Mouse (Mus musculus) intestine, embryonic 15.5 days (tissue): ENCODE results near the gene Foxj3. TPM values are rescaled to one million over a fixed set of nuclear protein-coding genes. Genes with fewer than 3 reads are reported as not detected.

Experiments
- ATAC-seq: fragments of 200-750 bp; cut with Nextera tagmentation; 2 replicates; pipeline ENCODE4 v1.8.0; 2017; ENCODE audit warnings: moderate TSS enrichment, moderate library complexity
- H3K27ac ChIP-seq: fragments of 300-500 bp; sonication (generic); 2 replicates; pipeline ENCODE4 v1.5.1; 2015; ENCODE audit warnings: mild to moderate bottlenecking, inconsistent platforms
- H3K27me3 ChIP-seq: fragments of 300-500 bp; sonication (generic); replicated peaks from 2 replicates; pipeline ENCODE4 v1.6.1; 2015; ENCODE audit warnings: inconsistent platforms
- H3K36me3 ChIP-seq: fragments of 300-500 bp; sonication (generic); 2 replicates; pipeline ENCODE4 v1.6.1; 2015; ENCODE audit warnings: inconsistent platforms
- H3K4me1 ChIP-seq: fragments of 300-500 bp; sonication (generic); replicated peaks from 2 replicates; pipeline ENCODE4 v1.6.1; 2015; ENCODE audit warnings: inconsistent platforms
- H3K4me2 ChIP-seq: fragments of 300-500 bp; sonication (generic); replicated peaks from 2 replicates; pipeline ENCODE4 v1.6.1; 2015; ENCODE audit warnings: mild to moderate bottlenecking, inconsistent platforms
- H3K4me3 ChIP-seq: fragments of 300-500 bp; sonication (generic); replicated peaks from 2 replicates; pipeline ENCODE4 v1.5.1; 2015; ENCODE audit warnings: inconsistent platforms
- H3K9ac ChIP-seq: fragments of 300-500 bp; sonication (generic); 2 replicates; pipeline ENCODE4 v1.6.1; 2015; ENCODE audit warnings: inconsistent platforms
- H3K9me3 ChIP-seq: fragments of 300-500 bp; sonication (generic); 2 replicates; pipeline ENCODE4 v1.6.1; 2016; ENCODE audit warnings: inconsistent platforms
- WGBS: fragments of 180-500 bp; shearing (Covaris S2); methylation state at CpG from one replicate; pipeline ENCODE4 v1.1.7; 2015; 5-methylcytosine and 5-hydroxymethylcytosine counted together
- polyA plus RNA-seq: library from polyadenylated mRNA; unstranded; fragments of >200 nt; fragmentation: Nextera tagmentation; extraction: Ambion mirVana; gene quantifications from 2 replicates; pipeline ENCODE4 v1.2.1, GENCODE M21; 2015

Foxj3 gene
- polyA plus RNA-seq, 1 experiment from 2014 or later: 18.2 TPM

DNA sequence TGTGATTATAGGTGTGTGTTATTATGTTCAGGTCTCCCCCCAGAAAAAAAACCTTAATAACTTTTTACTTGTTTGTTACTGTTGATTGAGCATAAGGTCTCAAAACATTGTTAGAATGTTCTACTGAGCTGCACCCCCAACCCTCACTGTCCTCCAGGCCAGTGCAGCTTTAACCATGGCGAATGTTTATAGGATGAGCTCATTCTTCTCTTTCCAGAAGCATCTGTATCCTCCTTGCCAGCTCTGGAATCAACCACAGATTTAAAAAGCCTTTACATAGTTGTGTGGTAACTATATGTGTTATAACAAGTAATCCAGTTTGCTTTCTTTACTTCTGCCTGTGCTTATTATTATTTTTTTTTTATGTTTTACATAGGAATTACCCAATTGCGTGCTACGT is 38.7 kb downstream of the Foxj3 start:
- WGBS: 79% methylated on average over 3 of the region's 3 CpGs
- no peak overlapping the region for H3K9ac ChIP-seq
- H3K4me3 ChIP-seq: no peak overlapping the region
- H3K4me2 ChIP-seq: no peak overlapping the region
- 0 out of 2 replicates have a peak, but pooled peaks cover 4% of the 10 kb centered on the region for H3K4me1 ChIP-seq
- ATAC-seq: no peak
- H3K27ac ChIP-seq: no peak overlapping the region
- H3K9me3 ChIP-seq: no peaks in the 10 kb centered on the region
- peaks cover 6% of the 10 kb centered on the region for H3K36me3 ChIP-seq
- no peaks in the 10 kb centered on the region for H3K27me3 ChIP-seq

DNA sequence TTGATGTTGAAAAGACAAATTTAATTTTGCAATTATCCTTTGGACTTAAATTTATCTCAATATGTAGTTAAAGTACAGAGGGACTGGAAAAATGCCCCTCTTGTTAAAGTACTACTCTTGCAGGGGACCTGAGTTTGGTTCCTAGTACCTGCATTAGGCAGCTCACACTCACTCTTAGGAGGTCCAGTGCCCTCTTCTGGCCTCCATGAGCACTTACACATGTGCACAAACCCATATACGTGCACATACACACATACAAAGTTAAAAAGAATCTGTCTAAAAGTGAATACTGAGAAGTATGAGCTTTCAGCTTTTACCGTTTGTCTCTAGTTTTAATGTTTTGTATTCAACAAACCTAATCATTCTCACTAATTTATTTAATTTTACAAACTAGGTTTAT is 51.2 kb downstream of the Foxj3 start:
- Histone ChIP-seq H3K9me3 (no peaks in the 10 kb centered on the region), H3K4me2 (no peak overlapping the region), H3K4me3 (no peak overlapping the region), H3K9ac (no peak overlapping the region), H3K4me1 (no peaks in the 10 kb centered on the region), H3K27ac (no peak overlapping the region), H3K27me3 (no peaks in the 10 kb centered on the region), H3K36me3 (peaks cover 2% of the 10 kb centered on the region; the same call in 1 of the 2 replicates)
- 93% methylated on average over 2 of the region's 2 CpGs for WGBS
- no peak for ATAC-seq

DNA sequence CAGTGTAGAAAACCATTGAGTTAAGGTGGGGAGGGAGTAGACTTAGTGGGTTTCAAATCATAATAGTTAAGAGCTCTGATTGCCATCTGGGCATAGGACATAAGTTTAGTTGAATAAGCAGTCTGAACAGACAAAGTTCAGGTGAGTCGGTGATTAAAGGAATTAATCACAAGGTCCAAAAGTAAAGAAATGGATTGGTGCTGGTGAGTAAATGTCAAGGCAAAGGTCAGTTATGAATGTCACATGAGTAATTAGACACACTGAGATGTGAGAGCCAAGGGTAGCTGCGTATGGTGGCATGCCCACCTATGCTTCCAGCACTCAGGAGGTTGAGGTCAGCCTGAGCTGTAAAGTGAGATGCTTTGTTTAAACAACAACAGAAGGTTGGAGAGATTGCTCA is 52.6 kb downstream of the Foxj3 start:
- ATAC-seq: peak; percentile 86
- no peak overlapping the region for H3K4me2 ChIP-seq
- no peak overlapping the region for H3K9ac ChIP-seq
- H3K9me3 ChIP-seq: no peaks in the 10 kb centered on the region
- no peak overlapping the region for H3K27ac ChIP-seq
- H3K27me3 ChIP-seq: no peaks in the 10 kb centered on the region
- H3K4me1 ChIP-seq: no peaks in the 10 kb centered on the region
- no peak overlapping the region for H3K4me3 ChIP-seq
- WGBS: 65% methylated on average over 2 of the region's 2 CpGs
- peaks cover 2% of the 10 kb centered on the region; the same call in 1 of the 2 replicates for H3K36me3 ChIP-seq

DNA sequence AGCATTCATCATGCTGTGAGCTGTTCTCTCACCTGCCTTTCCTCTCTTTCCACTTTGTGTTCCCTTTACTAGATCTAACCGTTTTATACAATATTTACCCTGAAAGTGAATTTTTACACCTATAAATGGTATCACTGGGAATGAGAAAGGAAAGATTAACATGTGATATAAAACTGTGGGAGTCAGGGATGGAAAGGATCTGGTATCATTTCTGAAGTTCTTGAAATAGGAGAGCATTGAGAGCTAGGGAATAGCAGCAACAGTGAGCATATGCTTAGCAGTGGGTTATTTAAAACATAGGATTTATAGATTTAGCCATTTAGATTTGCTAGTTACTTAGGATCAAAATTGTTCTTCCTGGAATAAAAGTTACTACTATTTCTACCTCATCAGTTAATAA is 53.2 kb downstream of the Foxj3 start:
- Histone ChIP-seq H3K27ac (no peak overlapping the region), H3K4me2 (no peak overlapping the region), H3K27me3 (no peaks in the 10 kb centered on the region), H3K4me1 (no peaks in the 10 kb centered on the region), H3K9ac (no peak overlapping the region), H3K36me3 (peaks cover 2% of the 10 kb centered on the region; the same call in 1 of the 2 replicates), H3K9me3 (no peaks in the 10 kb centered on the region), H3K4me3 (no peak overlapping the region)
- ATAC-seq: no peak
- WGBS: 75% methylated on average over 1 of the region's 1 CpGs

DNA sequence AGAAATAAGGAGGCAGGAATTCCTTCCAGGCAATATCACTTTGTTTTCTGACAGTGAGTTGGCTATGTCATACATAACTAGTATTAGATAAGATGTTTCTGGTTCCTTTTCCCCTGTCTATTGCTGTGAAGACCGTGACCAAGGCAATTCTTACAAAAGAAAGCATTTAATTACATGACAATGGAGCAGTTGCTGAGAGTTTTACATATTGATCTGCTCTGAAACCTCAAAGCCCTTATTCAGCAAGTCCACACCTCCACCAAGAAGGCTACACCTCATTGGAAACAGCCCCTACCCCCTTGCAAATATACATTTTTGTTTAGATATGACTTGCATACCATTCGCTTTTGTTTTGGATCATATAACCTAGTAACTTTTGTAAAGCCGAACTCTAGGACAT is 55.7 kb downstream of the Foxj3 start:
- Histone ChIP-seq H3K36me3 (0 out of 2 replicates have a peak, but pooled peaks cover 2% of the 10 kb centered on the region), H3K27ac (no peak overlapping the region), H3K27me3 (no peaks in the 10 kb centered on the region), H3K9me3 (no peaks in the 10 kb centered on the region), H3K9ac (no peak overlapping the region), H3K4me2 (no peak overlapping the region), H3K4me1 (no peaks in the 10 kb centered on the region), H3K4me3 (no peak overlapping the region)
- no peak for ATAC-seq
- 76% methylated on average over 3 of the region's 3 CpGs for WGBS

DNA sequence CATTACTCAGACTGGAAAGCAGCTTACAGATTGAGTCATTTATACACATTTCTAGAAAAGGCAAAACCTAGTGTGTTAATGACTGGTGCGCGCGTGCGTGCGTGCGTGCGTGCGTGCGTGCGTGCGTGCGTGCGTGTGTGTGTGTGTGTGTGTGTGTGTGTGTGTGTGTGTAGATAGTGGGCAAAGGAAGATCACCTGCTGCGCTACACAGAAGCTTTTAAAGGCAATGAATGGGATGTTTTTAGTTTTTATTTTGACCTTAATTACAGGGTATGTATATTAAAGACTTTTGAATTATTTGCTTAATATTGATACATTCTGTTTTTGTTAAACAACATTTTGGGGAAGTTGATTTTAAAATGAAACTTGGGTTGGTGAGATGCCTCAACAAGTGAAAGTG is 57.5 kb downstream of the Foxj3 start:
- Histone ChIP-seq H3K4me2 (no peak overlapping the region), H3K36me3 (no peaks in the 10 kb centered on the region), H3K4me1 (no peaks in the 10 kb centered on the region), H3K9me3 (no peaks in the 10 kb centered on the region), H3K27me3 (no peaks in the 10 kb centered on the region), H3K27ac (no peak overlapping the region), H3K9ac (no peak overlapping the region), H3K4me3 (no peak overlapping the region)
- ATAC-seq: no peak
- 86% methylated on average over 14 of the region's 14 CpGs for WGBS

DNA sequence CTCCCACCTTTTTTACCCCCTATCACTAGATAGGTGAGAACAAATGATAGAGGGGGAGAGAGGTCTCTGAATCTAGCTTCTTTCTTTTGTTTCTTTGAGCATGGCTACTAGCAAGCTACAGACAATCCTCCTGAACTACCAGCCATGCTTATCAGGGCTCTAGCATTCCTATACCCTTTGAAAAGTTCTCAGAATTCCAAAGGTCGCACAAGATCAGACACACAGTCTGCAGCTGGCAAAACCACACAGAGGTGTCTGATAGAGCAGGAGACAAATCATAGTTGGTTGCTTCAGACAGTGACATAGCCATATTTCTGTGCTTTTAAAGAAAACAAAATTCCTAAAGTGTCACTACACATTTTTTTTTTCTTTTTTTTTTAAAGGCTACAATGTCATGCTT is 62.8 kb downstream of the Foxj3 start:
- H3K36me3 ChIP-seq: no peaks in the 10 kb centered on the region
- H3K9ac ChIP-seq: no peak overlapping the region
- whole genome bisulfite sequencing: 31% methylated on average over 1 of the region's 1 CpGs
- no peaks in the 10 kb centered on the region for H3K9me3 ChIP-seq
- H3K27ac ChIP-seq: no peak overlapping the region
- no peaks in the 10 kb centered on the region for H3K27me3 ChIP-seq
- H3K4me3 ChIP-seq: no peak overlapping the region
- H3K4me2 ChIP-seq: no peak overlapping the region
- ATAC-seq: peak; percentile 86
- H3K4me1 ChIP-seq: no peaks in the 10 kb centered on the region

DNA sequence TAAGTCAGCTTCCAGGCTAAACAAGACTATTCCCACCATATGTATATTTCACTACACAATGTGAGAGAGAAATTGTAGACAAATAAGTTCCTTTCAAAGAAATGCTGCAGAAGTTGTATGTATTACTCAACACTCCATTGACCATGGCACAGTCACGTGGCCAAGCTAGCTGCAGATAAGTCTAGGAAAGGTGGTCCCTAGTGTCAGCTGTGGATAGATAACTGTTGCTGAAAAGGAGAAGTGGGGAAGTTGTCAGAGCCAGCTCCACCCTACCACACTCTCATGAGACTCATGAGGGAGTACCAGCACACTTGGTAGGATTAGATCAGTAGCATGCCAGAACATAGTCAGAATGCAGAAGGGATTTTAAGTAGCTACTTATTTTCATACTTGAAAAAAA is 72.7 kb downstream of the Foxj3 start:
- ATAC-seq: no peak
- Histone ChIP-seq H3K9ac (no peak overlapping the region), H3K27ac (no peak overlapping the region), H3K9me3 (no peaks in the 10 kb centered on the region), H3K36me3 (peaks cover 2% of the 10 kb centered on the region; the same call in 1 of the 2 replicates), H3K4me2 (no peak overlapping the region), H3K4me3 (no peak overlapping the region), H3K27me3 (no peaks in the 10 kb centered on the region), H3K4me1 (peaks cover 3% of the 10 kb centered on the region; the same call in 1 of the 2 replicates)
- 86% methylated on average over 1 of the region's 1 CpGs for WGBS

DNA sequence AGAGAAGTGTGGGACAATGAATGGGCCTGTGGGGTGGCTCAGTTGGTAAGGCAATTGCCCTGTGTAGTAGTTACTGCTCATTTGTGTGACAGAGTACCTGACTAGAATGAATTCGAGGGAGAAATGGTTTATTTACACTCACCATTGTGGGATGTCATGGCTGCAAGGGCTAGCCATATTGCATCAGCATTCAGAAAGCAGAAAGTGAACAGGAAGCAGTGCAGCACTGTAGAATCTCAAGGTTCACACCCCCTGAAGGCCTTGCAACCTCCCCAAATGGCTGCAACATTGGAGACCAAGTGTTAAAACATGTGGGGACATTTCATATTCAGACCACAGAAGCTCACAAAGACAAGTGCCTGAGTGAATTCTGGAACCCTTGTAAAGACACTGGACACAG is 77.3 kb downstream of the Foxj3 start:
- Histone ChIP-seq H3K27me3 (no peaks in the 10 kb centered on the region), H3K9ac (no peak overlapping the region), H3K4me2 (no peak overlapping the region), H3K4me3 (no peak overlapping the region), H3K4me1 (peaks cover 3% of the 10 kb centered on the region; the same call in 1 of the 2 replicates), H3K27ac (no peak overlapping the region), H3K9me3 (no peaks in the 10 kb centered on the region), H3K36me3 (no peaks in the 10 kb centered on the region)
- WGBS: 31% methylated on average over 1 of the region's 1 CpGs
- ATAC-seq: no peak

DNA sequence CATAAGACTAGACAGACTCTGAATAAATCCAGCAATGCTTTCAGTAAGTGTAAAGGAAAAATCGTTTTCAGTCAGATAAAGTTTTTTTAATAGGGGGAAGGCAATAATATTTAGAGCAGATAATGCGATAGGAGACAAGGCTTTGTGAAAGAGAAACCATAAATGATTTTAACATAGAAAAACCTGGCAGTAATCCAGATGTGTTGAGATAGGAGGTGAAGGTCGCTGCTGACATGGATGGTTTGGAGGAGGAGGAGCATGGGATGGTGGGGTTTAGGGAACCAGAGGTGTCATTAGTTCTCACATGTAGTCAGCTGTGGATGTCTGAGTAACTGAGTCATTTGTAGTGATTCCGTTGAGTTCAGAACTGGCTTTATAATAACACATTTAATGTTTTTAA is 77.9 kb downstream of the Foxj3 start:
- H3K36me3 ChIP-seq: peaks cover 3% of the 10 kb centered on the region; the same call in 1 of the 2 replicates
- H3K4me1 ChIP-seq: peaks cover 3% of the 10 kb centered on the region; the same call in 1 of the 2 replicates
- H3K4me3 ChIP-seq: no peak overlapping the region
- no peaks in the 10 kb centered on the region for H3K9me3 ChIP-seq
- WGBS: 49% methylated on average over 4 of the region's 4 CpGs
- no peak overlapping the region for H3K27ac ChIP-seq
- H3K4me2 ChIP-seq: no peak overlapping the region
- H3K27me3 ChIP-seq: no peaks in the 10 kb centered on the region
- ATAC-seq: no peak
- H3K9ac ChIP-seq: no peak overlapping the region

DNA sequence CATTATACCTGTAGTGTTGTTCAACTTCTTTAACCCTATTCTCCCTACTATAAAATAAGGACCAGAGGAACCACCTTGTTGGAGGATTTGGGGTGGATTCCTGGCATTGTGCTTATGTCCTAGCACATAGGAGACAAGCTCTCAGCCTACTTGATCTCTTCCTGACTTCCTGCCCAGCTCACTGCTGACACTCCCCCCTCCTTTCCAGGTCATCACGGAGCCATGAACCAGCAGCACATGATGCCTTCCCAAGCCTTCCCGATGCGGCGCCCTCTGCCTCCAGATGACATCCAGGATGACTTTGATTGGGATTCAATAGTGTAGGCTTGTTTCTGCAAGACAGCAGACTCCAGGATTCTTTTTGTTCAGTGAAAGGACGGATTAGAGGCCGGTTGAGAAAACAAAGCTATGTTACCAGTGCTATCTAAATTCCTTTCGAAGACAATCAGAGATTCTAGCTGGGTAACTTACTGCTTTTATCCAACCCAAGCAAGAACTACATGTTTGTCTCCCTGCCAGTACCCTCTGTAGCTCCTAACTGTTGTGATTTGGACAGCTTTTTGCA is 89.4 kb downstream of the Foxj3 start:
- Histone ChIP-seq H3K36me3 (peaks cover 17% of the 10 kb centered on the region), H3K4me1 (no peaks in the 10 kb centered on the region), H3K4me2 (no peak overlapping the region), H3K27me3 (no peaks in the 10 kb centered on the region), H3K9me3 (no peaks in the 10 kb centered on the region), H3K27ac (no peak overlapping the region), H3K9ac (no peak overlapping the region), H3K4me3 (no peak overlapping the region)
- ATAC-seq: no peak
- 77% methylated on average over 7 of the region's 7 CpGs for WGBS

DNA sequence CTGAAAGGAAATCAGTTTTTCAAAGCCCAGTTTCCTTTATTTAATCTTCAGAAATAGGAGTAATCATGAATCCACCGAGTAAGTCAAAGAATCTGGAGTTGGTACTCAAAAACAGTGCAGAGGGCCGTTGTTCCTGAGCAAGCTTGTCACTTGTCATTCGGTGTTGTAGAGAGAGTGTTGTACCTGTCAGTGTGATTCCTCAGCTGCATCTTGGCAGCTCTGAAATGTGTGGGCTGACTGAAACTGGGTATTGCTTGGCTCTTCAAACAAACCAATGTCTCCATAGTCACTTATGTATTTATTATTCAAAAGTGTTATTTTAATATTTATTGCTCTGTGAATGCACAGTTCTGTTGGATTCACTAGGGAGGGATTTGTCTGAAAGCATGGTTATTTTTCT is 90.1 kb downstream of the Foxj3 start:
- H3K27me3 ChIP-seq: no peaks in the 10 kb centered on the region
- no peak overlapping the region for H3K4me3 ChIP-seq
- no peak overlapping the region for H3K27ac ChIP-seq
- H3K4me1 ChIP-seq: no peaks in the 10 kb centered on the region
- H3K4me2 ChIP-seq: no peak overlapping the region
- ATAC-seq: no peak
- no peaks in the 10 kb centered on the region for H3K9me3 ChIP-seq
- H3K9ac ChIP-seq: no peak overlapping the region
- peaks cover 17% of the 10 kb centered on the region for H3K36me3 ChIP-seq
- 90% methylated on average over 3 of the region's 3 CpGs for WGBS

DNA sequence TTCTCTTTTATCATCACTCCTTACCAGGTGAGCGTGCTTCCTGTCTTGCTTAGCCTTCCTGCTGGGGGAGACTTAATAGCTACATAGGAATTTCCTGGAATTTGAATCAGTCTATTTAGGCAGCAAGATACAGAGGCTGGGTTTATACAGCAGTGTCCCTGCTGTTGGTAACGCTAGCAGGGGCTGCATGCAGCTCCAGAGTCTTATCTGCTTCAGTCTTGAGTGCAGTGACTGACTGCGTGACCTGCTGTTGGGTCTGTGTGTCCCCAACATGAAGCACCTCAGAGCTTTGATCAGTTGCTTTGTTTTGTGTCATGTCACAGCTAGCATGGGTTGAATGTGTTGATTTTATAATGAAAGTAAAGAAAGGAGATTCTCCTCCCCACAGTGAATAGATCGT is 90.5 kb downstream of the Foxj3 start:
- H3K27me3 ChIP-seq: no peaks in the 10 kb centered on the region
- H3K9ac ChIP-seq: no peak overlapping the region
- no peaks in the 10 kb centered on the region for H3K9me3 ChIP-seq
- no peaks in the 10 kb centered on the region for H3K4me1 ChIP-seq
- WGBS: 87% methylated on average over 4 of the region's 4 CpGs
- no peak overlapping the region for H3K4me3 ChIP-seq
- H3K27ac ChIP-seq: no peak overlapping the region
- ATAC-seq: no peak
- peaks cover 15% of the 10 kb centered on the region for H3K36me3 ChIP-seq
- H3K4me2 ChIP-seq: no peak overlapping the region
